Mouse (Mus musculus) CH12.LX (cell line): ENCODE results near the gene Trim71. TPM values are rescaled to one million over a fixed set of nuclear protein-coding genes. Genes with fewer than 3 reads are reported as not detected.

ENCODE experiments used
- DNase-seq: peaks from one replicate; pipeline ENCODE4 v3.0.0-alpha.2; 2013; ENCODE audit errors: extremely low read depth
- H3K27ac ChIP-seq: 2 replicates; pipeline ENCODE4 v1.5.1; 2012; ENCODE audit warnings: low read depth, mild to moderate bottlenecking, control low read depth, moderate library complexity; ENCODE audit not compliant: insufficient read depth
- H3K27me3 ChIP-seq: replicated peaks from 2 replicates; pipeline ENCODE3; 2012; ENCODE audit warnings: inconsistent platforms
- H3K36me3 ChIP-seq, 2 experiments: replicated peaks in 1 of 2; 2 replicates each; pipeline versions ENCODE3 to v1.6.1; 2012; ENCODE audit warnings: inconsistent platforms in 1 of 2, low read length in 1 of 2, mild to moderate bottlenecking in 1 of 2, mixed read lengths in 1 of 2, moderate library complexity in 1 of 2; ENCODE audit not compliant: control insufficient read depth in 1 of 2, insufficient read depth in 1 of 2
- H3K4me1 ChIP-seq, 2 experiments: 2 replicates each; pipeline ENCODE4 v1.6.1; 2012; ENCODE audit warnings: inconsistent platforms in 1 of 2, moderate library complexity in 1 of 2; ENCODE audit not compliant: insufficient read depth in 2 of 2, control insufficient read depth in 1 of 2
- H3K4me2 ChIP-seq: 2 replicates; pipeline ENCODE4 v1.6.1; 2012; ENCODE audit warnings: low read depth, mild to moderate bottlenecking, control low read depth; ENCODE audit not compliant: poor library complexity, insufficient read depth, severe bottlenecking
- H3K4me3 ChIP-seq, 3 experiments: fragments of 150-350 bp in 1 of 3; sonication (generic) in 1 of 3; replicated peaks in 1 of 3; 2 replicates each; pipeline versions ENCODE3 to v1.5.1; 2011 to 2012; ENCODE audit warnings: low read depth in 2 of 3, low read length in 2 of 3, mild to moderate bottlenecking in 2 of 3, moderate library complexity in 2 of 3, control low read depth in 1 of 3, improper control_type of control experiment in 1 of 3, inconsistent platforms in 1 of 3, mixed read lengths in 1 of 3; ENCODE audit not compliant: poor library complexity in 1 of 3
- H3K79me2 ChIP-seq: replicated peaks from 2 replicates; pipeline ENCODE4 v1.6.1; 2012; ENCODE audit warnings: mild to moderate bottlenecking, moderate library complexity; ENCODE audit not compliant: control insufficient read depth, poor library complexity, insufficient read depth, severe bottlenecking; ENCODE audit errors: extremely low read depth
- H3K9ac ChIP-seq: 2 replicates; pipeline ENCODE4 v1.6.1; 2012; ENCODE audit warnings: low read depth, mild to moderate bottlenecking, control low read depth, moderate library complexity; ENCODE audit not compliant: insufficient read depth
- H3K9me3 ChIP-seq: replicated peaks from 2 replicates; pipeline ENCODE3; 2012; ENCODE audit warnings: low read length, inconsistent platforms, mixed read lengths
- BHLHE40 ChIP-seq: IDR thresholded peaks from 2 replicates; pipeline ENCODE4 v1.6.1; 2011; ENCODE audit warnings: mild to moderate bottlenecking, low read depth, low read length, improper control_type of control experiment
- CHD2 ChIP-seq: IDR thresholded peaks from 2 replicates; pipeline ENCODE4 v1.6.1; 2011; ENCODE audit warnings: low read length, improper control_type of control experiment
- CTCF ChIP-seq, 2 experiments: IDR thresholded peaks in 1 of 2; conservative IDR thresholded peaks in 1 of 2; 2 replicates each; pipeline ENCODE4 v1.5.1; 2011 to 2012; ENCODE audit warnings: low read depth in 2 of 2, low read length in 2 of 2, improper control_type of control experiment in 1 of 2, inconsistent platforms in 1 of 2, mild to moderate bottlenecking in 1 of 2, moderate library complexity in 1 of 2
- JUN ChIP-seq: IDR thresholded peaks from 2 replicates; pipeline ENCODE4 v1.6.1; 2011; ENCODE audit warnings: low read depth, mild to moderate bottlenecking, low read length, improper control_type of control experiment, moderate library complexity; ENCODE audit not compliant: insufficient read depth
- JUND ChIP-seq: conservative IDR thresholded peaks from 2 replicates; pipeline ENCODE4 v1.6.1; 2011; ENCODE audit warnings: low read depth, low read length, improper control_type of control experiment
- KAT2A ChIP-seq: IDR thresholded peaks from 2 replicates; pipeline ENCODE4 v1.6.1; 2012; ENCODE audit warnings: low read length, improper control_type of control experiment, inconsistent platforms; ENCODE audit not compliant: insufficient replicate concordance
- MAX ChIP-seq: IDR thresholded peaks from 2 replicates; pipeline ENCODE4 v1.6.1; 2011; ENCODE audit warnings: low read length, improper control_type of control experiment
- MAZ ChIP-seq: IDR thresholded peaks from 2 replicates; pipeline ENCODE4 v1.6.1; 2012; ENCODE audit warnings: low read depth, mild to moderate bottlenecking, inconsistent platforms, low read length, improper control_type of control experiment, moderate library complexity
- MEF2A ChIP-seq: IDR thresholded peaks from 2 replicates; pipeline ENCODE4 v1.6.1; 2014; ENCODE audit warnings: low read depth, mild to moderate bottlenecking, inconsistent platforms, low read length, improper control_type of control experiment, borderline replicate concordance
- MXI1 ChIP-seq: IDR thresholded peaks from 2 replicates; pipeline ENCODE4 v1.6.1; 2011; ENCODE audit warnings: mild to moderate bottlenecking, low read depth, low read length, improper control_type of control experiment
- NELFE ChIP-seq: IDR thresholded peaks from 2 replicates; pipeline ENCODE4 v1.6.1; 2011; ENCODE audit warnings: low read depth, low read length, improper control_type of control experiment
- POLR2A ChIP-seq: IDR thresholded peaks from 2 replicates; pipeline ENCODE4 v1.6.1; 2011; ENCODE audit warnings: low read depth, mild to moderate bottlenecking, improper control_type of control experiment, low read length
- POLR2AphosphoS2 ChIP-seq: IDR thresholded peaks from 2 replicates; pipeline ENCODE4 v1.6.1; 2011; ENCODE audit warnings: low read depth, low read length, improper control_type of control experiment
- RCOR1 ChIP-seq: conservative IDR thresholded peaks from 2 replicates; pipeline ENCODE4 v1.6.1; 2012; ENCODE audit warnings: low read depth, mild to moderate bottlenecking, inconsistent platforms, low read length, improper control_type of control experiment
- SIN3A ChIP-seq: IDR thresholded peaks from 2 replicates; pipeline ENCODE4 v1.6.1; 2012; ENCODE audit warnings: low read length, improper control_type of control experiment, inconsistent platforms
- SMC3 ChIP-seq: IDR thresholded peaks from 2 replicates; pipeline ENCODE4 v1.6.1; 2011; ENCODE audit warnings: low read depth, low read length, improper control_type of control experiment
- TBP ChIP-seq: conservative IDR thresholded peaks from 2 replicates; pipeline ENCODE4 v1.6.1; 2011; ENCODE audit warnings: low read depth, low read length, improper control_type of control experiment
- TCF12 ChIP-seq: IDR thresholded peaks from 2 replicates; pipeline ENCODE4 v1.6.1; 2014; ENCODE audit warnings: low read depth, mild to moderate bottlenecking, inconsistent platforms, low read length, improper control_type of control experiment
- UBTF ChIP-seq: IDR thresholded peaks from 2 replicates; pipeline ENCODE4 v1.6.1; 2012; ENCODE audit warnings: low read depth, mild to moderate bottlenecking, inconsistent platforms, low read length, improper control_type of control experiment, moderate library complexity
- USF2 ChIP-seq: conservative IDR thresholded peaks from 2 replicates; pipeline ENCODE4 v1.6.1; 2011; ENCODE audit warnings: low read depth, low read length, improper control_type of control experiment
- ZC3H11A ChIP-seq: IDR thresholded peaks from 2 replicates; pipeline ENCODE4 v1.6.1; 2012; ENCODE audit warnings: low read depth, mild to moderate bottlenecking, inconsistent platforms, low read length, improper control_type of control experiment
- dilution Hi-C: fragments of 300-500 bp; cut with MboI; formaldehyde crosslinking; loops from 2 replicates; pipeline ENCODE4 v1.14.3; 2020; ENCODE audit warnings: low sequenced_read_pairs; ENCODE audit not compliant: extremely low pct_unique_long_range_greater_than_20kb, extremely low pct_ligation_motif_present
- in situ Hi-C: fragments of 300-500 bp; cut with MboI; formaldehyde crosslinking; loops from 3 replicates; pipeline ENCODE4 v1.14.3; 2019; ENCODE audit warnings: low sequenced_read_pairs, low pct_ligation_motif_present, low pct_unique_long_range_greater_than_20kb, mixed read lengths
- polyA plus RNA-seq: library from polyadenylated mRNA; unstranded; fragments of >175 nt; gene quantifications from 2 replicates; pipeline ENCODE4 v1.2.1, GENCODE M21; 2012; ENCODE audit warnings: low read depth; ENCODE audit not compliant: insufficient read length
- total RNA-seq, 2 experiments: library from RNA; depleted of rRNA; stranded (reverse); fragments of 300-350 nt in 1 of 2; fragments of >200 nt in 1 of 2; gene quantifications; 2 replicates each; pipeline ENCODE4 v1.2.3; 2012 to 2014

The Trim71 gene
- total and polyA plus RNA-seq, 3 experiments, result under 0.01 TPM; not detected in 2

DNA sequence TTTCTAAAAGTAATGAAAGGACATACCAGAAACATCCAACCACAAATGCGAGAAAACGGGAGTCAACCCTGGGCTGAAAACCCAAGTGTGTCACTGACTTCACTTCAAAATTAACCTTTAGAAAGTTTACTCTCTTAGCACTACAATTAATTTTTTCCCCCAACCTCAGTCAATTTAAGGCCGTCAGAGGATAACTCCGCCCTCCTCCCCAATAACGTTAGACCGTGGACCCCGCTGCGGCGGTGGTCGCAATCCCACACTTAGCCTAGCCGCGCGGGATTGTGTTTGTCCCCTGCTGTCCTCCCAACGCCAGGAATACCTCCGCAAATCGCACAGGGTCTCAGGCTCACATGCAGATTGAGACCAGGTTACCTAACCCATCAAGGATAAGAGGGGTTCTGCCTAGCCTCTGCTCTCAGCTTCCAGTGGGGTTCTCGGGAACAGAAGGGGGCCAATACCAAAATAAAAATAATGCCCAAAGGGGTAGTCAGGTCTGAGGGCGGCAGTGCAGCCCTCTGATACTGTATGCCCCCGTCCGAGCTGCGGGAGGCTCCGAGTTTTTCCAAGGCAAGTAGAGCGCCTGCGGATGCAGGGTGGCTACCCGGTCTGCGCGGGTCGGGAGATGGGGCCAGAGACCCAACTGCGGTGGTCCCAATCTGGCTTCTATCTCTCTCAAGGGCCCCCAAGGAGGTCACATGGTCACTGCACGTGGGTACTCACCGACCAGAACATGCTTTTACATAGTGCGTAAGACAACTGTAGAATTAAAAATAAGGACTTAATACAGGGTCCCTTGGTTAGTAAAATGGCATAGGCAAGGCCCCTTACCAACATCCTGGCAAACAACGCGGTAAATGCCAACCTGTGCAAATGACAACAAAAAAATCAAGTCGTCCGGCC is 3.1 kb downstream of the Trim71 start:
- H3K9me3 ChIP-seq, result peaks cover 26% of the 10 kb centered on the region
- in situ Hi-C loops, result no loop called here
- dilution Hi-C loops, result no loop called here
- no peak overlapping the region for H3K9ac ChIP-seq
- TF ChIP-seq JUND (no peak), JUN (no peak), UBTF (no peak), RCOR1 (no peak), CTCF (conservative IDR thresholded peaks at IDR 0.05 in 1 of 2, IDR thresholded peaks at IDR 0.05 in 1 of 2; ENCODE audit: low read depth in 2 of 2, low read length in 2 of 2) (no peak)
- no peaks in the 10 kb centered on the region for H3K4me1 ChIP-seq
- no peaks in the 10 kb centered on the region for H3K27me3 ChIP-seq
- no peak overlapping the region for H3K27ac ChIP-seq
- no peaks in the 10 kb centered on the region for H3K36me3 ChIP-seq
- H3K79me2 ChIP-seq, result no peaks in the 10 kb centered on the region
- no peak for DNase-seq
- no peak overlapping the region for H3K4me2 ChIP-seq
- no peak overlapping the region for H3K4me3 ChIP-seq

DNA sequence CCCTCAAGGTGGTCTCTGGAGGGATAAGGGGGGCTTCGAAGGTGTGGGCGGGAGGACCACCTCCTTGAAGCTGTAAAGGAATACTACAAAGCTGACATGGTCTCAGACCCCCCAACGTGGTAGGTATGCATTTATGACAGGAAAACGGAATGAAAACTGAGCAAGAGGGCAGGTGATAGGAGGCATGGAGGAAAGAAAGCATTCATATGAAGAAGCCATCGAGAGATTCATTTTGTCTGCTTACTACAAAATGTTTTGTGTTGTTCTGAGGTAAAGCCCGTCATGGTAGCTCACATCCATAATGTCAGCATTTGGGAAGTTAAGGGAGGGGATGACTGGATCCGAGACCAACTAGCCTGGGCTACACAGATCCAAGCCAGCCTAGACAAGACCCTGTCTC is 4.0 kb downstream of the Trim71 start:
- Histone ChIP-seq H3K9me3 (peaks cover 26% of the 10 kb centered on the region), H3K27me3 (no peaks in the 10 kb centered on the region), H3K4me2 (no peak overlapping the region), H3K79me2 (no peaks in the 10 kb centered on the region), H3K27ac (no peak overlapping the region), H3K9ac (no peak overlapping the region), H3K4me3 (no peak overlapping the region), H3K36me3 (no peaks in the 10 kb centered on the region), H3K4me1 (peaks cover 0 to 1% of the 10 kb centered on the region in 2 experiments; a peak in 1 of 4 replicates)
- dilution Hi-C loops (no loop called here), in situ Hi-C loops (no loop called here)
- TF ChIP-seq CHD2 (no peak), BHLHE40 (no peak), MXI1 (no peak), SIN3A (no peak), MAZ (no peak), TBP (no peak), ZC3H11A (no peak), USF2 (no peak), MAX (no peak), CTCF (conservative IDR thresholded peaks at IDR 0.05 in 1 of 2, IDR thresholded peaks at IDR 0.05 in 1 of 2; ENCODE audit: low read depth in 2 of 2, low read length in 2 of 2) (no peak), POLR2AphosphoS2 (no peak), SMC3 (no peak), KAT2A (no peak), NELFE (no peak), POLR2A (no peak), MEF2A (no peak), TCF12 (no peak)
- DNase-seq, result no peak
